Mouse (Mus musculus): Measurements from ENCODE around the gene Lrp1. TPM values are rescaled to one million over a fixed set of nuclear protein-coding genes. Genes with fewer than 3 reads are reported as not detected.
A peak's percentile ranks its signal among the peaks of the same experiment; 100 is the strongest.

The Lrp1 gene
- polyA plus RNA-seq, 1 experiment = 57.8 TPM

DNA sequence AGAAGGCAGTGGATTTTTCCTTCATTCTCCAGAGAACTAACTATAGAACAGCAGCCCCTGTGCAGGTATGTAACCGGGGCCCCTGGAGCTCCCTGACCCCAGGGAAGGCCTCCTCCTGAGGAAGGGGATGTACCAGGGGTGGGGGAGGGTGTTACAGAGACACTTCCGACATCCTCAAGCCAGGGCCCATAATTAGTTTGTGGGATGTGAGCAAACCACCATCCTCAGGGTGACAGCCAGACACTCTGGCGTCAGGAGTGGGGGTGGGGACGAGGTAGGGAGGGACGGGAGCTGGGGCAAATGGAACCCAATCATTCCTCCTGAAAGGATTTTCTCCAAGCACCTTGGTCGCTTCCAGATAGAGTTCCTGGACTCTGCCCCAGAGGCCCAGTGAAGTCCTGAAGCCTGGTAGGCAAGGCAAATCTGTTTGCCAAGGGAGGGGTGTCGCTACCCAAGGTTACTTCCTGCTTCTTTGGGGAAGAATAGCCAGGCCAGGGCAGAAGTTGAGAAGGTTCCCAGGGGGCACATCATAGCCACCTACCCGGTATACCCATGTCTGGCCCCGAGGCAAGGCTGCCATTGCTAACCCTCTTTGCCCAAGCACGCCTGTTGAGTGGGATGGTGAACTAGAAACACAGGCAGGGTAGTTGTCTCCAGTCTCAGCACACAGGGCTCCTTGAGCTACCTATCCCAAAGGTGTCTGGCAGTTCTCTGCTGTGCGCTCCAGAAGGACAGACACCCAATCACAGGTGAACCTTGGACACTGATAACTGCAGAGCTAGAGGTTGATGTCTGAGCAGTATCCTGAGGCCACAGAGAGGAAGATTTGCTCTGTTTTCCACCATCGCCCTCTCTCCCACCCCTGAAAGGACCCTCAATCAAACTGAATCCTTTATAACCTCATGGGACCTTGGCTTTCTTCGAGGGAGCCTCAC lies 17.2 kb downstream of the Lrp1 start:
- H3K27me3 ChIP-seq (replicated peaks; ENCODE audit: control insufficient read depth, insufficient read depth, low read length) = no peaks in the 10 kb centered on the region
- WGBS = 64% methylated on average over 13 of the region's 13 CpGs
- H3K4me1 ChIP-seq (ENCODE audit: control insufficient read depth, insufficient read depth, low read length) = peaks cover 3% of the 10 kb centered on the region; the same call in 1 of the 2 replicates
- no peak for DNase-seq
- TF ChIP-seq CTCF (conservative IDR thresholded peaks at IDR 0.05; ENCODE audit: insufficient read depth, insufficient read length, low read depth, low read length) = no peak
- TF ChIP-seq POLR2A (IDR thresholded peaks at IDR 0.05; ENCODE audit: low read depth, low read length) = no peak
- no peak overlapping the region for H3K4me3 ChIP-seq (ENCODE audit: insufficient read depth, low read depth, low read length)
- H3K36me3 ChIP-seq (ENCODE audit: control insufficient read depth, insufficient read depth, low read length) = no peaks in the 10 kb centered on the region
- 0 out of 2 replicates have a peak overlapping the region, but pooled peaks have one; percentile 21 for H3K27ac ChIP-seq (ENCODE audit: insufficient read depth, low read depth, low read length)

DNA sequence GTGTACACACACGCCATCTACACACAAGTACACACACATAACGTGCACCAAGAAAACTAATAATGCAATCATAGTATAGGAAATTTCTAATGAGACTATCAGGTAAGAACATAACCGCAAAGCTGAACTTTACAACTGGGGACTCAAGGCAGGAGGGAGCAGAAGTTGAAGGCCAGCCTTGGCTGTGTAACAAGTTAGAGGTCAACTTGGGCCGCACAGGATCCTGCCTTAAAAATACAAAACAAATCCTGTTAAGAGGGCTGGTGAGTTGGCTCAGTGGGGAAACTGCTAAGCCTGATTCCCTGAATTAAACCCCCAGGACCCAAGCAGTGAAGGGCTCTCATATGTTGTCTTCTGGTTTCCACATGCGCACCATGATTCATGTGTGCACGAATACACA lies 18.8 kb downstream of the Lrp1 start:
- WGBS = 92% methylated on average over 6 of the region's 6 CpGs
- Histone ChIP-seq H3K4me1 (ENCODE audit: control insufficient read depth, insufficient read depth, low read length) (peaks cover 3% of the 10 kb centered on the region; the same call in 1 of the 2 replicates), H3K27ac (ENCODE audit: insufficient read depth, low read depth, low read length) (no peak overlapping the region), H3K27me3 (replicated peaks; ENCODE audit: control insufficient read depth, insufficient read depth, low read length) (no peaks in the 10 kb centered on the region), H3K36me3 (ENCODE audit: control insufficient read depth, insufficient read depth, low read length) (no peaks in the 10 kb centered on the region), H3K4me3 (ENCODE audit: insufficient read depth, low read depth, low read length) (no peak overlapping the region)
- no peak for DNase-seq
- TF ChIP-seq CTCF (conservative IDR thresholded peaks at IDR 0.05; ENCODE audit: insufficient read depth, insufficient read length, low read depth, low read length) = no peak
- TF ChIP-seq POLR2A (IDR thresholded peaks at IDR 0.05; ENCODE audit: low read depth, low read length) = no peak

GRCm38 (mm10) chr10:127599779-127600541 lies 21.0 kb downstream of the Lrp1 start:
- TF ChIP-seq CTCF (conservative IDR thresholded peaks at IDR 0.05; ENCODE audit: insufficient read depth, insufficient read length, low read depth, low read length) = no peak
- TF ChIP-seq POLR2A (IDR thresholded peaks at IDR 0.05; ENCODE audit: low read depth, low read length) = no peak
- H3K36me3 ChIP-seq (ENCODE audit: control insufficient read depth, insufficient read depth, low read length) = no peaks in the 10 kb centered on the region
- peaks cover 3% of the 10 kb centered on the region; the same call in 1 of the 2 replicates for H3K4me1 ChIP-seq (ENCODE audit: control insufficient read depth, insufficient read depth, low read length)
- H3K27me3 ChIP-seq (replicated peaks; ENCODE audit: control insufficient read depth, insufficient read depth, low read length) = no peaks in the 10 kb centered on the region
- 56% methylated on average over 17 of the region's 17 CpGs for WGBS
- no peak overlapping the region for H3K4me3 ChIP-seq (ENCODE audit: insufficient read depth, low read depth, low read length)
- peak; percentile 59 for DNase-seq
- H3K27ac ChIP-seq (ENCODE audit: insufficient read depth, low read depth, low read length) = peak overlapping the region; percentile 32; the same call in 1 of the 2 replicates

- no peaks in the 10 kb centered on the region for H3K36me3 ChIP-seq (ENCODE audit: control insufficient read depth, insufficient read depth, low read length)
- 81% methylated on average over 11 of the region's 11 CpGs for WGBS
- H3K4me3 ChIP-seq (ENCODE audit: insufficient read depth, low read depth, low read length) = no peak overlapping the region
- TF ChIP-seq CTCF (conservative IDR thresholded peaks at IDR 0.05; ENCODE audit: insufficient read depth, insufficient read length, low read depth, low read length) (no peak), POLR2A (IDR thresholded peaks at IDR 0.05; ENCODE audit: low read depth, low read length) (no peak)
- H3K4me1 ChIP-seq (ENCODE audit: control insufficient read depth, insufficient read depth, low read length) = no peaks in the 10 kb centered on the region; the same call in 1 of the 2 replicates
- no peaks in the 10 kb centered on the region for H3K27me3 ChIP-seq (replicated peaks; ENCODE audit: control insufficient read depth, insufficient read depth, low read length)
- no peak overlapping the region for H3K27ac ChIP-seq (ENCODE audit: insufficient read depth, low read depth, low read length)
- DNase-seq = no peak
Measured at GRCm38 (mm10) chr10:127599252-127599651, 21.7 kb downstream of the Lrp1 start.

- TF ChIP-seq CTCF (conservative IDR thresholded peaks at IDR 0.05; ENCODE audit: insufficient read depth, insufficient read length, low read depth, low read length) (no peak), POLR2A (IDR thresholded peaks at IDR 0.05; ENCODE audit: low read depth, low read length) (no peak)
- Histone ChIP-seq H3K27me3 (replicated peaks; ENCODE audit: control insufficient read depth, insufficient read depth, low read length) (no peaks in the 10 kb centered on the region), H3K4me1 (ENCODE audit: control insufficient read depth, insufficient read depth, low read length) (no peaks in the 10 kb centered on the region; the same call in 1 of the 2 replicates), H3K4me3 (ENCODE audit: insufficient read depth, low read depth, low read length) (no peak overlapping the region), H3K27ac (ENCODE audit: insufficient read depth, low read depth, low read length) (no peak overlapping the region), H3K36me3 (ENCODE audit: control insufficient read depth, insufficient read depth, low read length) (no peaks in the 10 kb centered on the region)
- DNase-seq = no peak
- WGBS = 87% methylated on average over 8 of the region's 8 CpGs
Measured at GRCm38 (mm10) chr10:127598607-127599006, 22.3 kb downstream of the Lrp1 start.

DNA sequence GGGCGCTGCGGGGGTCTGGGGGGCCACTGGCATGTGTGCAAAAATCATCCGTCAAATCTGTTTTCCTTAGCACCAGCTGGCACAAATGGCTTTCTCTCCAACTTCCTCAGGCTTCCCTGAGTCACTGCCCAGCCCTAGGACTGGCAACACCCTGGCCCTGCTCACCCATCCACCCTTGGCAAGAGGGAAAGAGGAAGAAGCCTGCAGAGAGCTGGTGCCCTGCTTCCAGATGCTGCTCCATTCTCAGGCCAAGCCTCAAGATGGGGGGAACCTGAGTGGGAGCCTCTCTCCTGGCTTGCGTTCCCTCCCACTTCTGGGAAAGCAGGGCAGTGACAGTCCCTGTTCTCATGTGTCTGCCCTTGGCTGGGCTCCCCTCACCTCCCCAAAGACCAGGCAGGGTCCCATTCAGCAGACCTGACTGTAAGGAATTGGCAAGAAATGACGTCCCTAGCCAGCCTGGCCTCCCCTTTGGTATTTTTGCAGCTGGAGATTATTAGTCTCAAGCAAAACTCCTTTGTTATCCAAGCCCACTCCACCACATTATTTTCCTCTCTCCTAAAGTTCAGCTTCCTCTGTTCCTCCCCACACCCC lies 23.5 kb downstream of the Lrp1 start:
- H3K36me3 ChIP-seq (ENCODE audit: control insufficient read depth, insufficient read depth, low read length) = no peaks in the 10 kb centered on the region
- no peak overlapping the region for H3K27ac ChIP-seq (ENCODE audit: insufficient read depth, low read depth, low read length)
- no peaks in the 10 kb centered on the region; the same call in 1 of the 2 replicates for H3K4me1 ChIP-seq (ENCODE audit: control insufficient read depth, insufficient read depth, low read length)
- 70% methylated on average over 5 of the region's 5 CpGs for WGBS
- DNase-seq = no peak
- no peak overlapping the region for H3K4me3 ChIP-seq (ENCODE audit: insufficient read depth, low read depth, low read length)
- no peak for TF ChIP-seq CTCF (conservative IDR thresholded peaks at IDR 0.05; ENCODE audit: insufficient read depth, insufficient read length, low read depth, low read length)
- H3K27me3 ChIP-seq (replicated peaks; ENCODE audit: control insufficient read depth, insufficient read depth, low read length) = no peaks in the 10 kb centered on the region

All from kidney, adult 2 months (tissue).